Mouse (Mus musculus) neural tube, embryonic 15.5 days (tissue): Measurements from ENCODE around the gene Efna4. TPM values are rescaled to one million over a fixed set of nuclear protein-coding genes. Genes with fewer than 3 reads are reported as not detected.

Experiments used
- polyA plus RNA-seq: library from polyadenylated mRNA; unstranded; fragments of >200 nt; fragmentation: Nextera tagmentation; extraction: Ambion mirVana; gene quantifications from 2 replicates; pipeline ENCODE4 v1.2.1, GENCODE M21; 2015

The Efna4 gene
- polyA plus RNA-seq, 1 experiment from 2014 or later, result 3.0 TPM

Other genes with a start within 250 kb of the Efna4 start
- gene Rusc1, start 244.7 kb downstream of the Efna4 start, polyA plus RNA-seq, result 93.2 and 114 TPM in 2 replicates
- gene Gm43738, start 236.9 kb downstream of the Efna4 start, polyA plus RNA-seq, result not detected in 2 replicates
- 437 and 499 TPM in 2 replicates for gene Fdps, start 236.1 kb downstream of the Efna4 start, polyA plus RNA-seq
- 0.06 and 1.4 TPM in 2 replicates for gene Pklr, start 201.9 kb downstream of the Efna4 start, polyA plus RNA-seq
- gene Hcn3, start 177.8 kb downstream of the Efna4 start, polyA plus RNA-seq, result 44.8 and 59.3 TPM in 2 replicates
- gene Clk2, start 173.2 kb downstream of the Efna4 start, polyA plus RNA-seq, result 20.2 and 22.5 TPM in 2 replicates
- gene Scamp3, start 160.6 kb downstream of the Efna4 start, polyA plus RNA-seq, result 163 and 168 TPM in 2 replicates
- 41.4 and 47.2 TPM in 2 replicates for gene Fam189b, start 154.9 kb downstream of the Efna4 start, polyA plus RNA-seq
- gene Gba, start 135.1 kb downstream of the Efna4 start, polyA plus RNA-seq, result 45.5 and 47.9 TPM in 2 replicates
- gene Thbs3, start 122.8 kb downstream of the Efna4 start, polyA plus RNA-seq, result 38.6 and 48.2 TPM in 2 replicates
- gene Mtx1, start 110.9 kb downstream of the Efna4 start, polyA plus RNA-seq, result 159 and 171 TPM in 2 replicates
- 0.56 and 0.79 TPM in 2 replicates for gene Muc1, start 109.0 kb downstream of the Efna4 start, polyA plus RNA-seq
- 221 and 222 TPM in 2 replicates for gene Krtcap2, start 92.1 kb downstream of the Efna4 start, polyA plus RNA-seq
- 63.0 and 76.6 TPM in 2 replicates for gene Trim46, start 91.7 kb downstream of the Efna4 start, polyA plus RNA-seq
- gene Dpm3, start 78.7 kb downstream of the Efna4 start, polyA plus RNA-seq, result 85.0 and 95.8 TPM in 2 replicates
- 40.9 and 49.3 TPM in 2 replicates for gene Slc50a1, start 67.5 kb downstream of the Efna4 start, polyA plus RNA-seq
- 9.7 and 16.5 TPM in 2 replicates for gene Efna1, start 56.9 kb downstream of the Efna4 start, polyA plus RNA-seq
- gene Efna3, start 15.1 kb downstream of the Efna4 start, polyA plus RNA-seq, result 95.8 and 107 TPM in 2 replicates
- gene Adam15, start 12.0 kb upstream of the Efna4 start, polyA plus RNA-seq, result 69.9 and 71.9 TPM in 2 replicates
- gene Dcst2, start 23.9 kb upstream of the Efna4 start, polyA plus RNA-seq, result 0.18 and 0.26 TPM in 2 replicates
- 0.86 and 1.2 TPM in 2 replicates for gene Dcst1, start 27.2 kb upstream of the Efna4 start, polyA plus RNA-seq
- 0.73 and 1.5 TPM in 2 replicates for gene Zbtb7b, start 56.7 kb upstream of the Efna4 start, polyA plus RNA-seq
- 0.18 and 2.1 TPM in 2 replicates for gene Lenep, start 64.8 kb upstream of the Efna4 start, polyA plus RNA-seq
- gene Flad1, start 73.8 kb upstream of the Efna4 start, polyA plus RNA-seq, result 32.7 and 33.1 TPM in 2 replicates
- gene Cks1b, start 80.4 kb upstream of the Efna4 start, polyA plus RNA-seq, result 79.3 and 153 TPM in 2 replicates
- gene Shc1, start 80.4 kb upstream of the Efna4 start, polyA plus RNA-seq, result 22.0 and 35.3 TPM in 2 replicates
- 38.8 and 41.1 TPM in 2 replicates for gene Pygo2, start 92.2 kb upstream of the Efna4 start, polyA plus RNA-seq
- gene Pbxip1, start 98.7 kb upstream of the Efna4 start, polyA plus RNA-seq, result 16.1 and 23.2 TPM in 2 replicates
- gene Pmvk, start 116.5 kb upstream of the Efna4 start, polyA plus RNA-seq, result 123 and 142 TPM in 2 replicates
- gene Kcnn3, start 182.1 kb upstream of the Efna4 start, polyA plus RNA-seq, result 8.5 and 12.1 TPM in 2 replicates